Mouse (Mus musculus) gastrocnemius, postnatal 14 days (tissue): Measurements from ENCODE around the gene Cel. TPM values are rescaled to one million over a fixed set of nuclear protein-coding genes. Genes with fewer than 3 reads are reported as not detected.

Source experiments
- DNase-seq: peaks from one replicate; pipeline ENCODE4 v3.0.0; 2021; ENCODE audit warnings: mixed read lengths
- intact Hi-C: fragments of 180-260 bp; cut with DNase I; formaldehyde crosslinking; loops from one replicate; pipeline ENCODE4 v1.15.1; 2025; ENCODE audit warnings: low total_unique reads
- total RNA-seq, 2 experiments: library from RNA; stranded (reverse); gene quantifications; 2 replicates each; pipeline ENCODE4 v1.2.3; 2021

Gene Cel
- total RNA-seq, 2 experiments from 2014 or later = not detected

- no peak for DNase-seq
- intact Hi-C loops = loop anchor here (10.0 kb wide), 1 partner anchor 74 kb away; the partner anchor contains the start of gene Ralgds
These were observed 25.4 kb upstream of the Cel start for GRCm38 (mm10) chr2:28588574-28588973.

- no peak for DNase-seq
- intact Hi-C loops = loop anchor here (10.0 kb wide), 1 partner anchor 71 kb away; the partner anchor contains the start of gene Ralgds
These were observed 22.5 kb upstream of the Cel start for GRCm38 (mm10) chr2:28585730-28586129.

GRCm38 (mm10) chr2:28585043-28585571 is 21.9 kb upstream of the Cel start:
- peak; percentile 74 for DNase-seq
- intact Hi-C loops = loop anchor here (10.0 kb wide), 1 partner anchor 70 kb away; the partner anchor contains the start of gene Ralgds

- DNase-seq = no peak
- intact Hi-C loops = loop anchor here (10.0 kb wide), 1 partner anchor 69 kb away; the partner anchor contains the start of gene Ralgds
These were observed 20.4 kb upstream of the Cel start, which contains the start of gene Gtf3c5 for GRCm38 (mm10) chr2:28583651-28584050. Gtf3c5 (minus strand) TSS chr2:28583751.

- peak; percentile 86 for DNase-seq
- intact Hi-C loops = loop anchor here (10.0 kb wide), 1 partner anchor 68 kb away; the partner anchor contains the start of gene Ralgds
These were observed 19.6 kb upstream of the Cel start for GRCm38 (mm10) chr2:28582647-28583353.

DNA sequence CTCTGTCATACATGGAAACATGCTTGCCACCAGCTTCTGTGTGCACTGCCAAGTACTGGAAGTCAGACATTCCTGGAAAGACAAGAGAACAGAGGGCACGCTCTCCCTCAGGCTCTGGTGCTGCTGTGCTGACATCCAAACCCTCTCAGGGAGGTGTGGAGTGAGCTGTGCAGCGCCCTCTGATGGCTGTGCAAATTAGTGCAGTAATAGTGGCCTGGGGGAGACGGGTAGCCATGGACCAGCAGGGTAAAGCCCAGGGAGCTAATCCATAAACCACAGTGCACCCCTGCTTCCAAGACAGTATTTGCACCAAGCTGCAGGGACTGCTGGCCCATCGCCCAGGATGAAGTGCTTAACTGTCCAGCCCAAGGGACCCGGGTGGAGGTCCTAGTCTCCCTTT is 14.8 kb upstream of the Cel start:
- DNase-seq = no peak
- intact Hi-C loops = no loop called here

DNA sequence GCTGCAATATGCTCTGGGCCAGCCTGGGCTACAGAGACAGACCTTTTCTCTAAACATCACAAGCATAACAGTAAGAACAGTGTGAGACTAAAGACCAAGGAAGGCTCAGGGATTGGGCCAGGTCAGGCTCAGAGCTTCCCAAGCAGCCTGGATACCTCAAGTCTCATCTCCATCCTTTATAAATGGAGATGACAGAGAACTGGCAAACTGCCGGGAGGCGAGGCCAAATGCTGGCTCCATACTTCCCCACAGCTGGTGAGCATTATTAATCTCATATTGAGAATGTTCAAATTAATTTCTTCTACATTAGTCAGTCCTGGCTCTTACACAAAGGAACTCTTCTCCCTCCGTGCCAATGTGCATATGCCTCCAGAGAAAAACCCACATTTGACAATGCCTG is 13.6 kb upstream of the Cel start:
- intact Hi-C loops = no loop called here
- no peak for DNase-seq

DNA sequence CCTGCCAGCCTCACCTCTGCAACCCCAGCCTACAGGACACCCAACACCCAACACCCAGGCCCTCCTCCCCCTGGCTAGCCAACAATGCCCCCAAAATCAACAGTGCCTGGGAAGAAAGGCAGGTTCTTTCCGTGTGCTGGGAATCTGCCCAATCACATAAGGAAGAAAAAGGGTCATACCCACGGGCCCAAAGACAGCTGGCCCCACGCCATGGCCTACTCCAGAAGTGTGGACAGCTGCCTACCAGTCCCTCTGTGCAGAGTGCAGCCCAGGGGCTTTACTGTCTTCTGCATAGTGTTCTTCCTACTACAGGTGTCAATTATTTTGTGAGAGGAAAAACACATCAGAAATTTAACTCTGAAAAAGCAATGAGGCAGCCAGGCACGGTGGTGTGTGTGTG is 12.1 kb upstream of the Cel start:
- intact Hi-C loops = no loop called here
- DNase-seq = no peak

GRCm38 (mm10) chr2:28569903-28570302 is 6.7 kb upstream of the Cel start:
- no peak for DNase-seq
- intact Hi-C loops = no loop called here

GRCm38 (mm10) chr2:28566545-28566944 is 3.3 kb upstream of the Cel start:
- intact Hi-C loops = no loop called here
- no peak for DNase-seq

DNA sequence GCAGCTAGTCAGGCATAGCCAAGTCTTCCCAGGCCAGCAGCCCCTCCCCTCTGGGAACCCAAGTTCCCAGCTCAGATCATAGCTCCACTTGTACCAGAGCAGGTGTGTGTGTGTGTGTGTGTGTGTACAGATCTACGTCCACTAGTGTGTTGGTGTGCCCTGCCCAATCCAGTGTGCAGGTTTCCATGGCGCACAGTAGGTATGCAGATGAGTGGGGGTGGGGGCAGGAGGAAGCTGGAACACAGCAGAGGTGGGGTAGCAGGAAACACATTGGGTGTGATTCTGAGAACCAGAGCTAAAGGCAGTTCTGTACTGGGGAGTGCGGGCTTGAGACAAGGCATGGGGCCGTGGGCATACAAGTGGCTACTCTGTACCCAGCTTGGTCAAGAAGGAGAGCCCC is 1.2 kb upstream of the Cel start:
- intact Hi-C loops = no loop called here

GRCm38 (mm10) chr2:28563830-28564229 is 627 bp upstream of the Cel start:
- DNase-seq = no peak
- intact Hi-C loops = no loop called here

More for the DNA sequence above, 1.2 kb upstream of the Cel start:
- no peak for DNase-seq

GRCm38 (mm10) chr2:28557452-28557851 is 5.8 kb downstream of the Cel start:
- DNase-seq = no peak
- intact Hi-C loops = no loop called here

DNA sequence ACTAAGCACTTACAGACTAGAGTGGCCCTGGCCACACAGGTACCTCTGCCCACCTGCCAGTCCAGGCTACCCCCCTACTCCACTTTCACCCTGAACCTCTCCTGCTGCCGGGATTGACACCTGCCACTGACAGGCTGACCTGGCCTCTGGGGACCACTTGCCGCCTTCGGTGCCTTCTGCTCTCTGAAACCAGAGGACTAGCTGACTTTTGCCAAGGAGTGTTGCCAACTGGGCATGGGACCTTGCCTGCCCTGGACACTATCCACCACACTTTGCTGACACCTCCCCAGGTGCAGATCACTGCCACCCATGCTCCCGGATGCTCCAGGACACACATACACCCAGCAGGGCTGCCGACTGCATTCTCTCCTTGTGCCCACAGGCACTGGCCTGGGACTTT is 10.9 kb downstream of the Cel start:
- DNase-seq = no peak
- intact Hi-C loops = no loop called here

GRCm38 (mm10) chr2:28549157-28549556 is 14.0 kb downstream of the Cel start:
- intact Hi-C loops = loop anchor here (2.0 kb wide), 1 partner anchor 32 kb away; no protein-coding TSS in a partner anchor
- no peak for DNase-seq

DNA sequence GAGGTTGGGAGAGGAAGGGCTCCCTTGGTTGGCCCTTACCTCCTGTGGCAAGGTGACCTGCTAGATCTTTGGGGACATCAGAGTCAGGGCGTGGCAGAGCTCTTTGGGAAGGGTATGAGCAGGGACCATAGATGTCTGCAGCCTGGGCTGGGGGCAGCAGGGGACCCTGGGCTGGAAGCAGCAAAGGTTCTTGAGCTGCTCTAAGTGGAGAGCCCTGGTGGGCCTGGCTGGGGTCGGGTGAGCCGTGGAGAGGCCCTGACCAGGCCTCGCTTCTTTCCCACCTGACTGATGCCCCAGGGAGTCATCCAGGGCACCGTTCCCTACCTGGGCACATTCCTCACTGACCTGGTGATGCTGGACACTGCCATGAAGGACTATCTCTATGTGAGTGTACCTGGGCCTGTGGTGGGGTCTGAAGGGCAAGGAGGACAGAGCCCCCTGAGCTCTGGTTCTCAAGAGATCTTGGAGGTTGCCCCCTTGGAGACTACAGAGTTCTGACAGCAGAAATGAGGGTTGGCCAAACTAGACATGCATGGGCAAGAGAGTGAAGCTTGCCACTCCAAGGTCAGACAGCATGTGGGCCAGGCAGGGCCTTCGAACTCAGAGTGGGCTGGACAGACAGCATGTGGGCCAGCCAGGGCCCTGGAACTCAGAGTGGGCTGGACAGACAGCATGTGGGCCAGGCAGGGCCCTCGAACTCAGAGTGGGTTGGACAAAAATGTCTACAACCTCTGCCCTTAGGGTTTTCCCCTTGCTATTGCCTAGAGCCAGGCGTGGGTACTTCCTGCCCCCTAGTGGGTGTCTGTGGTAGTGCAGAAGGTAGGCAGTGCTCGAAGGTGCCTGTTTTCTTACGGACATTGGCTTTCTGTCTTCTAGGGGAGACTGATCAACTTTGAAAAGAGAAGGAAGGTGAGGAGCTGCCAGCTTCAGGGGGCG is 15.7 kb downstream of the Cel start:
- peak; percentile 81 for DNase-seq
- intact Hi-C loops = loop anchor here (2.0 kb wide), 1 partner anchor 31 kb away; no protein-coding TSS in a partner anchor

GRCm38 (mm10) chr2:28546560-28546959 is 16.6 kb downstream of the Cel start:
- intact Hi-C loops = no loop called here
- DNase-seq = no peak

- intact Hi-C loops = no loop called here
- no peak for DNase-seq
These were observed 17.2 kb downstream of the Cel start for GRCm38 (mm10) chr2:28545976-28546375.

GRCm38 (mm10) chr2:28543894-28544293 is 19.3 kb downstream of the Cel start:
- DNase-seq = no peak
- intact Hi-C loops = no loop called here
